Mouse (Mus musculus): Measurements from ENCODE around the gene Lim2.

DNA sequence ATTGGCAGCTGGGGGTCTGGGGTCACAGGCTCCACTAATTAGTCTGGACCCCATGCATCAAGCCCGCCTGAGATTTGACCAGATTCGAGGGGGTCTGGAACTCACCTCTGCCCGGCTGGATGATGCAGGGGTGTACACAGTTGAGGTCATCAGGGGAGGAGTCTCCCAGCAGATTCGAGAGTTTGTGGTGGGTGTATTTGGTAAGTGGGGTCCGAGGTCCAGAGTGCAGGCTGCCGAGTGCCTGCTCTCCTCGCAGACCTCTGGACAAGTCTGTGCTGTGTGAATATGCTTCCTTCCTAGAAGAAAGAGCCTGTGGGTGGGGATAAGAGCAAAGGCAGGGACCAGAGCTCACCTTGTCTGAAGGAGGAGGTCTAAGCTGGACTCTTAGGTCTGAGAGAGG, 36.5 kb downstream of the Lim2 start:
- TF ChIP-seq GATA1 (IDR thresholded peaks at IDR 0.05; ENCODE audit: borderline replicate concordance, low read length) (no peak), FLI1 (IDR thresholded peaks at IDR 0.05; ENCODE audit: low read length) (no peak)
